In the genomic region with DNA sequence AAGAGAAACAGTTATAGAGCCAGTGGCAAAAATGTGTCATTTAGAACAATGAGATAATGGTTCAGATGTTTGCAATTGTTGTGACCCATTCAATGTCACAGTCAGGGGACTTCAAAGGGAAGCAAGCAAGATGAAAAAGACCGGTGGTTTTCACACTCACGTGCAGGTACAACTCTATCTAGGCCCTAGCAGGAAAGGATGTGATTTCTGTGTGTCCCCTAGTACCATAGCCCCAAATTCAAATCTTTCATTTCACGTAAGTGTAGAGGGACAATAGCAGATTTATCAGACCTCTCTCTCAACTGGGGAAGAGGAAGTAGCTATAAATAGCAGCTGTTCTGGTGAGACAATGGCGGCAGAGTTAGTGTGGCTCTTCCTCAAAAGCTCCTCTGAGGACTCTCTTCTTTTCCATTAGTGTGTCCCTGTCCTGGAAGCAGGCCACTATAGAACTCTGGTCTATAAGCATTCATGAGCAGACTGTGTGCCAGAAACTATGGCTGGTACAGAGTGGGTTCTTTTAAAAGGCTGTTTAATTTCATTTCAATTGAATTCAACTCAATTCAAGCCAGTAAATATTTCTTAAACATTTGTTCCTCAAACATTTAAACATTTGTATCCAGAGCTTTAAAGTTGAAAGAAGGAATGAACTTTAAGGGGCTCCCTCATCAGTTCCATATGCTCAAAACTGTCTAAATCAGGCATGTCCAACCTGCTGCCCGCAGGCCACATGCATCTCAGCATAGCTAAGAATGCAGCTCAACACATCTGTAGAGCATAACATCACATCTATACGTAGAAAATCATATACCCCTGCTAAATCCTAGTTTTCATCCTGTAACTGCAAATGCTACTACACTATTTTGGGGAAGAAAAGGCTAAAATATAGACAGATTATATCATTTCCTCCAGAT, we compare ENCODE assay signal across 20 mouse cellular contexts.
DNase-seq lines count a peak whose midpoint lies in the region; ATAC-seq and TF ChIP-seq lines count a peak whose summit lies in the region.
"Had no signal": no experiment of that assay in that cellular context is flagged by ENCODE, and none has a peak within 500 bp of the region (broad histone marks: within the 10 kb centered on the region; RNA-seq: fewer than 3 reads in every experiment).

No protein-coding gene starts in this region.

- 42% methylated on average over 6 of the region's 6 CpGs for WGBS in hindbrain, embryonic 13.5 days
- 47% methylated on average over 6 of the region's 6 CpGs for WGBS in hindbrain, postnatal 0 days

- in situ Hi-C loops in CH12.LX (cut with MboI; ENCODE audit: low pct_ligation_motif_present, low pct_unique_long_range_greater_than_20kb, low sequenced_read_pairs) = no loop called here

- TF ChIP-seq POLR2A in CH12.LX (IDR thresholded peaks at IDR 0.05; ENCODE audit: low read depth, low read length) = no peak

- H3K9me3 ChIP-seq in hindbrain, embryonic 13.5 days = no peaks in the 10 kb centered on the region
- H3K9me3 ChIP-seq in hindbrain, postnatal 0 days (ENCODE audit: low read length) = no peaks in the 10 kb centered on the region
- peaks cover 2% of the 10 kb centered on the region for H3K9me3 ChIP-seq in CH12.LX (replicated peaks; ENCODE audit: low read length)
- H3K9me3 ChIP-seq: forebrain, embryonic 15.5 days; kidney, embryonic 15.5 days; limb, embryonic 15.5 days; neural tube, embryonic 12.5 days had no signal

- no peaks in the 10 kb centered on the region for H3K27me3 ChIP-seq in hindbrain, embryonic 13.5 days
- H3K27me3 ChIP-seq in hindbrain, postnatal 0 days (ENCODE audit: insufficient read depth, low read length) = no peaks in the 10 kb centered on the region
- no peaks in the 10 kb centered on the region for H3K27me3 ChIP-seq in CH12.LX (replicated peaks)
- H3K27me3 ChIP-seq: forebrain, embryonic 15.5 days; heart, embryonic 13.5 days; kidney, embryonic 15.5 days; limb, embryonic 15.5 days; neural tube, embryonic 12.5 days had no signal

- H3K4me2 ChIP-seq in hindbrain, embryonic 13.5 days = no peak overlapping the region
- no peak overlapping the region for H3K4me2 ChIP-seq in hindbrain, postnatal 0 days (ENCODE audit: low read depth, low read length)
- peak overlapping the region; percentile 29; the same call in 1 of the 2 replicates for H3K4me2 ChIP-seq in CH12.LX (ENCODE audit: insufficient read depth, low read depth, poor library complexity, severe bottlenecking)
- H3K4me2 ChIP-seq: forebrain, embryonic 15.5 days; heart, embryonic 13.5 days; kidney, embryonic 15.5 days; limb, embryonic 15.5 days; neural tube, embryonic 12.5 days had no signal

- no peak for ATAC-seq in hindbrain, embryonic 13.5 days (ENCODE audit: low FRiP score)
- no peak for ATAC-seq in hindbrain, postnatal 0 days
- peak; percentile 71 for ATAC-seq in granulocyte monocyte progenitor cell, adult 5-6 weeks (replicated peaks; ENCODE audit: poor library complexity, severe bottlenecking)
- no peak for ATAC-seq in erythroid progenitor cell, adult 5-6 weeks (replicated peaks; ENCODE audit: low FRiP score, poor library complexity, severe bottlenecking)
- ATAC-seq: CD4-positive, CD25-positive, alpha-beta regulatory T cell, adult 4 months had no signal

- no peak overlapping the region for H3K9ac ChIP-seq in hindbrain, embryonic 13.5 days
- H3K9ac ChIP-seq in hindbrain, postnatal 0 days (replicated peaks; ENCODE audit: low read length) = no peak overlapping the region
- H3K9ac ChIP-seq in CH12.LX (ENCODE audit: insufficient read depth, low read depth) = no peak overlapping the region
- H3K9ac ChIP-seq: forebrain, embryonic 15.5 days; heart, embryonic 13.5 days; kidney, embryonic 15.5 days; limb, embryonic 15.5 days; neural tube, embryonic 12.5 days had no signal

- peak overlapping the region; percentile 1; the same call in 1 of the 2 replicates for H3K27ac ChIP-seq in hindbrain, embryonic 13.5 days
- no peak overlapping the region for H3K27ac ChIP-seq in hindbrain, postnatal 0 days
- no peak overlapping the region for H3K27ac ChIP-seq in CH12.LX (ENCODE audit: insufficient read depth, low read depth)
- H3K27ac ChIP-seq: forebrain, embryonic 15.5 days; gastrocnemius, adult 2 months; heart, embryonic 13.5 days; kidney, embryonic 15.5 days; limb, embryonic 15.5 days; neural tube, embryonic 12.5 days had no signal

- no peak overlapping the region for H3K4me3 ChIP-seq in hindbrain, embryonic 13.5 days
- H3K4me3 ChIP-seq in hindbrain, postnatal 0 days (ENCODE audit: low read length) = no peak overlapping the region
- no peak overlapping the region for H3K4me3 ChIP-seq in CH12.LX (replicated peaks in 1 of 3; ENCODE audit: low read depth in 2 of 3, low read length in 2 of 3, poor library complexity in 1 of 3)
- H3K4me3 ChIP-seq: forebrain, embryonic 15.5 days; gastrocnemius, adult 2 months; heart, embryonic 13.5 days; kidney, embryonic 15.5 days; limb, embryonic 15.5 days; neural tube, embryonic 12.5 days had no signal

- dilution Hi-C loops in CH12.LX (cut with MboI; ENCODE audit: extremely low pct_ligation_motif_present, extremely low pct_unique_long_range_greater_than_20kb, low sequenced_read_pairs) = no loop called here

- TF ChIP-seq EP300 in CH12.LX (IDR thresholded peaks at IDR 0.05; ENCODE audit: low read length) = no peak; the same call in 1 of the 2 replicates

- no peak for DNase-seq in hindbrain, postnatal 0 days (ENCODE audit: low spot score)
- DNase-seq in A20 (ENCODE audit: low read depth, low spot score) (peak; percentile 64), CH12.LX (ENCODE audit: extremely low read depth) (peak; percentile 52)
- no peak for DNase-seq in cerebellum, postnatal 25 days
- DNase-seq: adrenal gland, postnatal 14 days; cerebellum, adult 18-20 months; gastrocnemius, adult 2 months; heart, adult 11 months; heart, postnatal 36 days; right cerebral cortex, postnatal 25 days; thymus, postnatal 36 days had no signal

- 0 out of 2 replicates have a peak, but pooled peaks cover 9% of the 10 kb centered on the region for H3K4me1 ChIP-seq in hindbrain, embryonic 13.5 days (replicated peaks)
- H3K4me1 ChIP-seq in hindbrain, postnatal 0 days (ENCODE audit: insufficient read depth, low read length) = no peaks in the 10 kb centered on the region
- H3K4me1 ChIP-seq in CH12.LX (ENCODE audit: control insufficient read depth in 1 of 2, insufficient read depth in 2 of 2) = peaks cover 6 to 17% of the 10 kb centered on the region in 2 experiments; a peak in 3 of 4 replicates
- H3K4me1 ChIP-seq: kidney, embryonic 15.5 days had no signal

- no peak for TF ChIP-seq RAD21 in CH12.LX (IDR thresholded peaks at IDR 0.05; ENCODE audit: low read depth, low read length)

- H3K36me3 ChIP-seq in hindbrain, embryonic 13.5 days = no peaks in the 10 kb centered on the region
- no peaks in the 10 kb centered on the region for H3K36me3 ChIP-seq in hindbrain, postnatal 0 days (ENCODE audit: insufficient read depth, low read length)
- H3K36me3 ChIP-seq in CH12.LX (replicated peaks in 1 of 2; ENCODE audit: control insufficient read depth in 1 of 2, insufficient read depth in 1 of 2, low read length in 1 of 2) = no peaks in the 10 kb centered on the region
- H3K36me3 ChIP-seq: forebrain, embryonic 15.5 days; heart, embryonic 13.5 days; kidney, embryonic 15.5 days; limb, embryonic 15.5 days; neural tube, embryonic 12.5 days had no signal

- TF ChIP-seq CTCF in hindbrain, postnatal 0 days (IDR thresholded peaks at IDR 0.05; ENCODE audit: low read depth) = no peak
- TF ChIP-seq CTCF in CH12.LX (conservative IDR thresholded peaks at IDR 0.05 in 1 of 2, IDR thresholded peaks at IDR 0.05 in 1 of 2; ENCODE audit: low read depth in 2 of 2, low read length in 2 of 2) = no peak

- H3K79me2 ChIP-seq in CH12.LX (replicated peaks; ENCODE audit: control insufficient read depth, extremely low read depth, insufficient read depth, poor library complexity, severe bottlenecking) = no peaks in the 10 kb centered on the region

TF ChIP-seq in CH12.LX, 34 proteins besides CTCF, POLR2A, EP300 and RAD21 (continues in another document):
- TF ChIP-seq JUN (IDR thresholded peaks at IDR 0.05; ENCODE audit: insufficient read depth, low read depth, low read length) = no peak
- TF ChIP-seq CHD2 (IDR thresholded peaks at IDR 0.05; ENCODE audit: low read length) = no peak
- TF ChIP-seq MAZ (IDR thresholded peaks at IDR 0.05; ENCODE audit: low read depth, low read length) = no peak
- no peak for TF ChIP-seq POLR2AphosphoS2 (IDR thresholded peaks at IDR 0.05; ENCODE audit: low read depth, low read length)
- TF ChIP-seq E2F4 (IDR thresholded peaks at IDR 0.05; ENCODE audit: insufficient replicate concordance, low read depth, low read length) = no peak
- no peak for TF ChIP-seq NRF1 (IDR thresholded peaks at IDR 0.05; ENCODE audit: low read depth, low read length)
- no peak for TF ChIP-seq USF2 (conservative IDR thresholded peaks at IDR 0.05; ENCODE audit: low read depth, low read length)
- peak; percentile 44; the same call in 1 of the 2 replicates for TF ChIP-seq ELF1 (IDR thresholded peaks at IDR 0.05; ENCODE audit: low read depth, low read length)
- no peak for TF ChIP-seq HCFC1 (IDR thresholded peaks at IDR 0.05; ENCODE audit: low read depth, low read length)
- TF ChIP-seq PAX5 (IDR thresholded peaks at IDR 0.05; ENCODE audit: low read length) = no peak
- no peak for TF ChIP-seq UBTF (IDR thresholded peaks at IDR 0.05; ENCODE audit: low read depth, low read length)
- TF ChIP-seq SIN3A (IDR thresholded peaks at IDR 0.05; ENCODE audit: low read length) = no peak
- TF ChIP-seq KAT2A (IDR thresholded peaks at IDR 0.05; ENCODE audit: insufficient replicate concordance, low read length) = no peak
- no peak for TF ChIP-seq GABPA (IDR thresholded peaks at IDR 0.05; ENCODE audit: insufficient replicate concordance, low read depth, low read length)
- TF ChIP-seq ZNF384 (IDR thresholded peaks at IDR 0.05; ENCODE audit: low read depth, low read length) = no peak
- 0 out of 2 replicates have a peak, but pooled peaks have one; percentile 54 for TF ChIP-seq TBP (conservative IDR thresholded peaks at IDR 0.05; ENCODE audit: low read depth, low read length)
- TF ChIP-seq CHD1 (IDR thresholded peaks at IDR 0.05; ENCODE audit: low read depth, low read length) = no peak
- no peak for TF ChIP-seq ZMIZ1 (IDR thresholded peaks at IDR 0.05; ENCODE audit: low read depth, low read length)
- TF ChIP-seq RCOR1 (conservative IDR thresholded peaks at IDR 0.05; ENCODE audit: low read depth, low read length) = no peak
- no peak for TF ChIP-seq ETS1 (conservative IDR thresholded peaks at IDR 0.05; ENCODE audit: low read depth, low read length)
- TF ChIP-seq USF1 (IDR thresholded peaks at IDR 0.05; ENCODE audit: low read depth, low read length) = no peak
- peak; percentile 10; the same call in 1 of the 2 replicates for TF ChIP-seq MYC (IDR thresholded peaks at IDR 0.05; ENCODE audit: low read depth, low read length)
- TF ChIP-seq MAFK (IDR thresholded peaks at IDR 0.05; ENCODE audit: insufficient replicate concordance, low read length) = no peak
- TF ChIP-seq SMC3 (IDR thresholded peaks at IDR 0.05; ENCODE audit: low read depth, low read length) = no peak
- TF ChIP-seq ZC3H11A (IDR thresholded peaks at IDR 0.05; ENCODE audit: low read depth, low read length) = no peak

Comparison
In these comparisons a context has a peak if more than half of its experiments do, and no peak if none do; other contexts are left out.
1. DNase-seq: peak in A20 (single experiment) and CH12.LX (single experiment); none in hindbrain, postnatal 0 days (single experiment) and cerebellum, postnatal 25 days (0 of 2).